Mouse (Mus musculus): ENCODE results near the gene Ormdl3. TPM values are rescaled to one million over a fixed set of nuclear protein-coding genes. Genes with fewer than 3 reads are reported as not detected.

Gene Ormdl3
- polyA plus RNA-seq, 2 experiments, result 12.9 to 76.8 TPM

DNA sequence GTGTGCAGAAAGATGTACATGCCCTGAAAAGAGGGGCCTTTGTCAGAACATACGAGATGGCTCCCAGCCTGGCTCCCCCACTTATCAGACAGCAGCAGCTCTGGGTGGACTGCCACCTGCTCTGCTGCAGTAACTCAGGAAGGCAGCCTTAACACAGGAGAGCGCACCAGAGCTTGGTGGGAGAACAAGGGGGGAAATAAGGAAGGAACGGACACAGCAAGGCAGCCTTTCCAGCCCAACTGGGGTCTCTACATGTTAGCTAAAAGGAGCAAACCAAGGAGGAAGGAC is 4.0 kb downstream of the Ormdl3 start:
- H3K4me1 ChIP-seq (ENCODE audit: control insufficient read depth, insufficient read depth, low read length), result peaks cover 20% of the 10 kb centered on the region
- peaks cover 28% of the 10 kb centered on the region for H3K36me3 ChIP-seq (ENCODE audit: control insufficient read depth, insufficient read depth, low read length)
- no peak overlapping the region for H3K9ac ChIP-seq (ENCODE audit: low read depth, low read length, severe bottlenecking)
- no peak overlapping the region for H3K27ac ChIP-seq (replicated peaks; ENCODE audit: low read depth, low read length)
- no peaks in the 10 kb centered on the region for H3K27me3 ChIP-seq (ENCODE audit: control insufficient read depth, insufficient read depth, low read length)
- WGBS, result 93% methylated on average over 3 of the region's 3 CpGs
- DNase-seq (ENCODE audit: low spot score) (no peak), ATAC-seq (ENCODE audit: low FRiP score, low read depth) (no peak)
- H3K4me3 ChIP-seq (replicated peaks; ENCODE audit: low read length), result no peak overlapping the region
- no peaks in the 10 kb centered on the region for H3K9me3 ChIP-seq (ENCODE audit: control insufficient read depth, low read length)
- TF ChIP-seq POLR2A (IDR thresholded peaks at IDR 0.05; ENCODE audit: borderline replicate concordance, extremely low read depth, insufficient read depth, insufficient read length), result no peak
- H3K4me2 ChIP-seq (replicated peaks; ENCODE audit: low read depth, low read length, severe bottlenecking), result no peak overlapping the region

DNA sequence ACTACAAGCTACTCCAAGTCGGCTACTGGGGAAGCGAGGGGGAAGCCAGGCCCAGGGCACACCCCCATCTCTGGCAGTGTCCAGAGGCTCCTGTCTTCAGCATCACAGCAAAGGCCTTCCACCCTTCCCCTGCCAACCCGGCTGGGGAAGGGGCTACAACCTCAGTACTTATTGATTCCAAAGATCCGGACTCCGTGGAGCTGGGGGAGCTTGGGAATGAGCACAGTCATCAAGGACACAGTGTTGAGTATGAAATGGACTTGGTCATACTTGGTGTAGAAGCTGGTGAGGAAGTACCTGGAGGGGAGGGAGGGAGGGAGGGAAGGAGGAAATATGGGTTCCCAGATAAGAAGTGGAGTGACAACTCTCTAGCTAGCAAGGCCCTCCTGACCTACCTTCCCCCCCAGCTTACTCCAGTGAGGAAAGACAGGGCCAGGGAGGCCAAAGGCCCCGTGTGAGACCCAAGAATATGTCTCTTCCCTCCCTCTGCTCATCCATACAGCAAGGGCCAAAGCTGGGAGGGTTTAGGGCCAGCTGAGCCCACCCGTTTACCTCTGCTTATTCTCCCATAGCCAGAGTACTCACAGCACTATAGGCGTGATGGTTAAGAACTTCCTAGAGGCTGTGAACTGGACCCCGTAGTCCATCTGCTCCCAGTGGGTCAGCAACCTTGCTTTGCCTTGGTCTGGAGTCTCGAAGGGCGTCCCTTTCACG is 4.5 kb downstream of the Ormdl3 start:
- Histone ChIP-seq H3K27me3 (ENCODE audit: control insufficient read depth, insufficient read depth, low read length) (no peaks in the 10 kb centered on the region), H3K27ac (replicated peaks; ENCODE audit: low read depth, low read length) (no peak overlapping the region), H3K9ac (ENCODE audit: low read depth, low read length, severe bottlenecking) (no peak overlapping the region), H3K36me3 (ENCODE audit: control insufficient read depth, insufficient read depth, low read length) (peaks cover 28% of the 10 kb centered on the region), H3K9me3 (ENCODE audit: control insufficient read depth, low read length) (no peaks in the 10 kb centered on the region), H3K4me2 (replicated peaks; ENCODE audit: low read depth, low read length, severe bottlenecking) (no peak overlapping the region), H3K4me3 (replicated peaks; ENCODE audit: low read length) (no peak overlapping the region), H3K4me1 (ENCODE audit: control insufficient read depth, insufficient read depth, low read length) (peaks cover 16% of the 10 kb centered on the region)
- ATAC-seq (ENCODE audit: low FRiP score, low read depth) (no peak), DNase-seq (ENCODE audit: low spot score) (no peak)
- TF ChIP-seq POLR2A (IDR thresholded peaks at IDR 0.05; ENCODE audit: borderline replicate concordance, extremely low read depth, insufficient read depth, insufficient read length), result no peak
- WGBS, result 85% methylated on average over 12 of the region's 12 CpGs

DNA sequence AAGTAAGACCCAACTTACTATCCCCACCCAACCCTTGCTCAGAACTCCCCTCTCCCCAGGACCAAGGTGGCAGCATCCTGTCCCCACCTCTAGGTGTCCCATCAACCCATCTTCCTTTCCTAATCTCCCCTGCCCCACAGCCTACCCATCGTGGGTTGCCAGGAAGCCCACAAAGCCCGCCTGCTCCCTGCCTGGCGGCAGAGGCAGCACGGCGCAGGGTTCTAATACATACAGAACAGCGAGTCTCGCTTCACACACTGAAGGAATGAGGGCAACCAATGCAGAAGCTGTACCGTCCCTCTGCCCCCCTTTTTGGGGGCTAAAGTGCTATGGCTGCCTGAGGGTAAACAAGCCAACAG is 5.2 kb downstream of the Ormdl3 start:
- TF ChIP-seq POLR2A (IDR thresholded peaks at IDR 0.05; ENCODE audit: borderline replicate concordance, extremely low read depth, insufficient read depth, insufficient read length), result no peak
- WGBS, result 90% methylated on average over 8 of the region's 8 CpGs
- no peak overlapping the region for H3K9ac ChIP-seq (ENCODE audit: low read depth, low read length, severe bottlenecking)
- no peak overlapping the region for H3K4me3 ChIP-seq (replicated peaks; ENCODE audit: low read length)
- no peak overlapping the region for H3K4me2 ChIP-seq (replicated peaks; ENCODE audit: low read depth, low read length, severe bottlenecking)
- ATAC-seq (ENCODE audit: low FRiP score, low read depth) (no peak), DNase-seq (ENCODE audit: low spot score) (no peak)
- peaks cover 28% of the 10 kb centered on the region for H3K36me3 ChIP-seq (ENCODE audit: control insufficient read depth, insufficient read depth, low read length)
- no peak overlapping the region for H3K27ac ChIP-seq (replicated peaks; ENCODE audit: low read depth, low read length)
- peaks cover 12% of the 10 kb centered on the region; the same call in 1 of the 2 replicates for H3K4me1 ChIP-seq (ENCODE audit: control insufficient read depth, insufficient read depth, low read length)
- H3K9me3 ChIP-seq (ENCODE audit: control insufficient read depth, low read length), result no peaks in the 10 kb centered on the region
- H3K27me3 ChIP-seq (ENCODE audit: control insufficient read depth, insufficient read depth, low read length), result no peaks in the 10 kb centered on the region

GRCm38 (mm10) chr11:98581286-98582029 is 5.7 kb downstream of the Ormdl3 start:
- Histone ChIP-seq H3K27ac (replicated peaks; ENCODE audit: low read depth, low read length) (no peak overlapping the region), H3K4me1 (ENCODE audit: control insufficient read depth, insufficient read depth, low read length) (peaks cover 12% of the 10 kb centered on the region; the same call in 1 of the 2 replicates), H3K9ac (ENCODE audit: low read depth, low read length, severe bottlenecking) (no peak overlapping the region), H3K27me3 (ENCODE audit: control insufficient read depth, insufficient read depth, low read length) (no peaks in the 10 kb centered on the region), H3K4me3 (replicated peaks; ENCODE audit: low read length) (no peak overlapping the region), H3K36me3 (ENCODE audit: control insufficient read depth, insufficient read depth, low read length) (peaks cover 28% of the 10 kb centered on the region), H3K4me2 (replicated peaks; ENCODE audit: low read depth, low read length, severe bottlenecking) (no peak overlapping the region), H3K9me3 (ENCODE audit: control insufficient read depth, low read length) (no peaks in the 10 kb centered on the region)
- TF ChIP-seq POLR2A (IDR thresholded peaks at IDR 0.05; ENCODE audit: borderline replicate concordance, extremely low read depth, insufficient read depth, insufficient read length), result no peak
- WGBS, result 78% methylated on average over 17 of the region's 17 CpGs
- ATAC-seq (ENCODE audit: low FRiP score, low read depth) (no peak), DNase-seq (ENCODE audit: low spot score) (no peak)

GRCm38 (mm10) chr11:98580301-98581121 is 6.7 kb downstream of the Ormdl3 start:
- TF ChIP-seq POLR2A (IDR thresholded peaks at IDR 0.05; ENCODE audit: borderline replicate concordance, extremely low read depth, insufficient read depth, insufficient read length), result no peak
- WGBS, result 82% methylated on average over 16 of the region's 16 CpGs

More at GRCm38 (mm10) chr11:98580301-98581121, 6.7 kb downstream of the Ormdl3 start:
- Histone ChIP-seq H3K4me1 (ENCODE audit: control insufficient read depth, insufficient read depth, low read length) (peaks cover 5% of the 10 kb centered on the region; the same call in 1 of the 2 replicates), H3K27ac (replicated peaks; ENCODE audit: low read depth, low read length) (no peak overlapping the region), H3K4me3 (replicated peaks; ENCODE audit: low read length) (no peak overlapping the region), H3K9ac (ENCODE audit: low read depth, low read length, severe bottlenecking) (no peak overlapping the region), H3K9me3 (ENCODE audit: control insufficient read depth, low read length) (no peaks in the 10 kb centered on the region), H3K36me3 (ENCODE audit: control insufficient read depth, insufficient read depth, low read length) (peaks cover 28% of the 10 kb centered on the region), H3K4me2 (replicated peaks; ENCODE audit: low read depth, low read length, severe bottlenecking) (no peak overlapping the region), H3K27me3 (ENCODE audit: control insufficient read depth, insufficient read depth, low read length) (no peaks in the 10 kb centered on the region)
- DNase-seq (ENCODE audit: low spot score) (no peak), ATAC-seq (ENCODE audit: low FRiP score, low read depth) (no peak)

All from limb, embryonic 14.5 days (tissue).